Mouse (Mus musculus) urinary bladder, adult 18-20 months (tissue): ENCODE data around the gene Atf6.

Source experiments
- DNase-seq, 2 experiments: peaks; one replicate each; pipeline ENCODE4 v3.0.0; 2022; ENCODE audit warnings: low spot score in 2 of 2, mixed read lengths in 2 of 2

Atf6 gene

GRCm38 (mm10) chr1:170845448-170846307 is 21.9 kb downstream of the Atf6 start:
- no peak for DNase-seq

- no peak for DNase-seq
Observed at GRCm38 (mm10) chr1:170844380-170844779, 23.2 kb downstream of the Atf6 start.

- no peak for DNase-seq
Observed at GRCm38 (mm10) chr1:170839685-170840084, 27.9 kb downstream of the Atf6 start.

GRCm38 (mm10) chr1:170834756-170835155 is 32.8 kb downstream of the Atf6 start:
- DNase-seq = no peak

- no peak for DNase-seq
Observed at GRCm38 (mm10) chr1:170829781-170830180, 37.8 kb downstream of the Atf6 start.

GRCm38 (mm10) chr1:170829344-170829743 is 38.2 kb downstream of the Atf6 start:
- no peak for DNase-seq

GRCm38 (mm10) chr1:170820103-170820814 is 47.3 kb downstream of the Atf6 start:
- no peak for DNase-seq

GRCm38 (mm10) chr1:170815287-170816004 is 52.1 kb downstream of the Atf6 start:
- no peak for DNase-seq

- no peak for DNase-seq
Observed at GRCm38 (mm10) chr1:170812822-170813221, 54.7 kb downstream of the Atf6 start.

- no peak for DNase-seq
Observed at GRCm38 (mm10) chr1:170807600-170808270, 59.8 kb downstream of the Atf6 start.

- no peak for DNase-seq
Observed at GRCm38 (mm10) chr1:170804721-170805120, 62.9 kb downstream of the Atf6 start.

- DNase-seq = no peak
Observed at GRCm38 (mm10) chr1:170802669-170803068, 64.9 kb downstream of the Atf6 start.

- DNase-seq = no peak
Observed at GRCm38 (mm10) chr1:170800694-170801093, 66.9 kb downstream of the Atf6 start.

- DNase-seq = no peak
Observed at GRCm38 (mm10) chr1:170795741-170796347, 71.7 kb downstream of the Atf6 start.

GRCm38 (mm10) chr1:170791542-170791941 is 76.0 kb downstream of the Atf6 start:
- DNase-seq = no peak

- DNase-seq = no peak
Observed at GRCm38 (mm10) chr1:170791001-170791400, 76.6 kb downstream of the Atf6 start.

- DNase-seq = no peak
Observed at GRCm38 (mm10) chr1:170787643-170788042, 79.9 kb downstream of the Atf6 start.

- no peak for DNase-seq
Observed at GRCm38 (mm10) chr1:170786570-170787341, 80.8 kb downstream of the Atf6 start.

- no peak for DNase-seq
Observed at GRCm38 (mm10) chr1:170777688-170778087, 89.9 kb downstream of the Atf6 start.

- no peak for DNase-seq
Observed at GRCm38 (mm10) chr1:170774431-170774830, 93.1 kb downstream of the Atf6 start.

GRCm38 (mm10) chr1:170773506-170773905 is 94.1 kb downstream of the Atf6 start:
- DNase-seq = no peak
